Mouse (Mus musculus): ENCODE measurements at regions not wholly inside any gene's neighbourhood (a gene's known extent, or its start where the extent isn't known, plus 50 kb on each side); places are given as distances from the start of the nearest gene placed in this dataset.

- TF ChIP-seq CTCF (IDR thresholded peaks at IDR 0.05; ENCODE audit: borderline replicate concordance, control insufficient read depth, extremely low read depth, insufficient read depth, low read length, poor library complexity) (no peak), POLR2A (IDR thresholded peaks at IDR 0.05; ENCODE audit: control insufficient read depth, extremely low read depth, insufficient read depth, low read length, poor library complexity) (no peak)
Measured at GRCm38 (mm10) chr16:76079761-76080502, 57.9 kb upstream of the Samsn1 start.

All from thymus, adult 2 months (tissue).